Mouse (Mus musculus): ENCODE results near the gene Papss2. TPM values are rescaled to one million over a fixed set of nuclear protein-coding genes. Genes with fewer than 3 reads are reported as not detected.
A peak's percentile ranks its signal among the peaks of the same experiment; 100 is the strongest.

Gene Papss2
- polyA plus RNA-seq, 1 experiment from 2014 or later = 29.3 TPM

DNA sequence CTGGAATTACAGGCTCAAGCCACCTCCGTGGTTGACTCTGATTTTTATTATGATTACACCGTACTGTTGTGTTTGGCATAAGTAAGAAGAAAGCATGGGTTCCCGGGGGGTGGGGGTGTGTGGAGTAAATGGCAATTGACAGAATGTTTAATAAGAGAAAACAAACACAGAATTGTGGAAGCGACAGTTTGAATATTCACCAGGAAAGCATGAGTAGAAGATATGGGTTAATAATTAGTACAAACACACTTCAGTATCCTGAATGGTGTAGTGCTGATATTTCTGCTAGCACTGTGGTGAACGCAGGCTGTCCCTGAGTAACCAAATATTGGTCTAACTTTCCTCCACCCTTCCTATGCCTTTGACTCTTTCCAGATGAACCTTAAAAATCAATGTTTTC, 3.8 kb downstream of the Papss2 start:
- Histone ChIP-seq H3K4me3 (replicated peaks) (no peak overlapping the region), H3K4me1 (no peaks in the 10 kb centered on the region), H3K9me3 (replicated peaks) (no peaks in the 10 kb centered on the region), H3K27me3 (peaks cover 5% of the 10 kb centered on the region), H3K4me2 (replicated peaks) (no peak overlapping the region), H3K9ac (no peak overlapping the region), H3K27ac (replicated peaks) (no peak overlapping the region), H3K36me3 (no peaks in the 10 kb centered on the region)
- WGBS = 55% methylated on average over 5 of the region's 5 CpGs
- no peak for ATAC-seq (ENCODE audit: insufficient number of reproducible peaks, low FRiP score, low TSS enrichment, low read depth)

GRCm38 (mm10) chr19:32601033-32601770, 5.6 kb downstream of the Papss2 start:
- ATAC-seq (ENCODE audit: insufficient number of reproducible peaks, low FRiP score, low TSS enrichment, low read depth) = no peak
- no peak overlapping the region for H3K27ac ChIP-seq (replicated peaks)

DNA sequence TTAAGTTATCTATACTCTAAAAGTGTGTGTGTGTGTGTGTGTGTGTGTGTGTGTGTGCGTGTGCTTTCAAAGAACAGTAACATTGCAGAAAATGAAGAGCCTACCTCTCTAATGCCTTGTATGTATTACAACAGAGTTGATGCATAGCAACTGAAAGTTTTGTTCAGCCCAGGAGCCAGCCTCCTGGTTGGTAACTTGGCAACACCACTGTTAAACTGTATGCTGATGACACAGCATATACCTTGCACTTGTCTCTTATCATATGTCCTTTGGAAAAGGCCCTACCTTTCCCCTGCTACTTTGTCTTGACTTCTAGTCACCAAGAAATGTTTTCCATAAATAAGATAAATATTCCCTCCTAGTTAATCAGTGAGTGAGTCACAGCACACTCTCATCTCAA, 7.9 kb downstream of the Papss2 start:
- WGBS = 100% methylated on average over 1 of the region's 1 CpGs
- H3K9ac ChIP-seq = no peak overlapping the region
- H3K9me3 ChIP-seq (replicated peaks) = no peaks in the 10 kb centered on the region
- no peaks in the 10 kb centered on the region for H3K27me3 ChIP-seq
- H3K4me1 ChIP-seq = no peaks in the 10 kb centered on the region
- H3K4me3 ChIP-seq (replicated peaks) = no peak overlapping the region
- H3K27ac ChIP-seq (replicated peaks) = no peak overlapping the region
- ATAC-seq (ENCODE audit: insufficient number of reproducible peaks, low FRiP score, low TSS enrichment, low read depth) = no peak
- no peak overlapping the region for H3K4me2 ChIP-seq (replicated peaks)
- no peaks in the 10 kb centered on the region for H3K36me3 ChIP-seq

More at GRCm38 (mm10) chr19:32601033-32601770, 5.6 kb downstream of the Papss2 start:
- Histone ChIP-seq H3K4me1 (no peaks in the 10 kb centered on the region), H3K27me3 (no peaks in the 10 kb centered on the region), H3K4me3 (replicated peaks) (no peak overlapping the region), H3K4me2 (replicated peaks) (no peak overlapping the region), H3K36me3 (no peaks in the 10 kb centered on the region), H3K9me3 (replicated peaks) (no peaks in the 10 kb centered on the region), H3K9ac (no peak overlapping the region)
- 62% methylated on average over 6 of the region's 6 CpGs for whole genome bisulfite sequencing

DNA sequence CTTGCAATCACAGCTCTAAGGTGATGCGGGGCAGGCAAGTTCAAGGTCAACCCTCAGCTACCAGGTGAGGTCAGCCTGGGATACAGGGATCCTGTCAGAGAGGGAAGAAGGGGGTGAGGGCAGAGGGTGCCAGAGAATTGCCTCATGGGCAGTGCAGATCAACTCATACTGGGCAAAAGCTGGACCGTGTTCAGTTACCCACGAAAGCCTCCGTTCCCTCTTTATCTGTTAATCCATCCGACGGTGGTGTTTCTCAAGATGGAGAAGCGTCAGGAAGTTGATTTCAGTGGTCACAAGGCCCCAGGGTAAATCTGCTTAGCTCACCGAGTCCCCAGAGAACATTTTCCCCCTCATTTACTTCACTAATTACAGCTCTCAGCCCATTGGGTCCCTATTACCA, 8.5 kb downstream of the Papss2 start:
- H3K9ac ChIP-seq = no peak overlapping the region
- WGBS = 48% methylated on average over 8 of the region's 8 CpGs
- H3K4me3 ChIP-seq (replicated peaks) = no peak overlapping the region
- H3K36me3 ChIP-seq = no peaks in the 10 kb centered on the region
- H3K4me2 ChIP-seq (replicated peaks) = no peak overlapping the region
- H3K27ac ChIP-seq (replicated peaks) = no peak overlapping the region
- 0 out of 2 replicates have a peak, but pooled peaks have one; percentile 15 for ATAC-seq (ENCODE audit: insufficient number of reproducible peaks, low FRiP score, low TSS enrichment, low read depth)
- no peaks in the 10 kb centered on the region for H3K4me1 ChIP-seq
- no peaks in the 10 kb centered on the region for H3K27me3 ChIP-seq
- H3K9me3 ChIP-seq (replicated peaks) = no peaks in the 10 kb centered on the region

DNA sequence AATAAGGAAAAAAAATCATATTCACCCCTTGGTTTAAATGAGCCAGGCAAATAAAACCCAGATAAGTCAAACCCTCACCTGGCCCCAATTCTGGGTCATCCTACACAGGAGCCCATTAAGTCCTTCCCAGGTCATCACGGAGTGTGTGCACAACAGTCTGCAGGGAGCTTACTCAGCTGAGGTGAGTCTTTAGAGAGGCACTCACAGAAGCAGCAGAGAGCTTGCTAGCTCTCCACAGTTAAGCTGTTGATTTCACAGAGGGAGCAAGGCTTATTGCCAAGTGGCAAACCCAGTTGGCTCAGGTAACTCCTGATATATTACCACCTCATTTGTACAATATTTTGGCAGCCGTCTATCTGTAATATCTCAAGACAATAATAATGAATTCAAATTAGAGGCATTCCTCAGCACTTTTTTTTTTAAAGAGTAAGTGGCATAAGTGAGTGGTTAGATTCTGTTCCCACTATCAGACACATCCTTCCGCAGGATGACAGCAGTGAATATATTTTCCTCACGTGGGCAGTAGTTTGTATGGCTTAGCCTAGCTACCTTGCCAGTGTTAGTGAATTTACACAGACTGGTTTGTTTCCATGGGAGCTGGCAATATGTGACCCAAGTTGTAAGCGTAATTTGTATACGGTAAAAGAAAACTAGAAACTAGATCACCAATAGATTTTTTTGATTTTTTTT, 9.1 kb downstream of the Papss2 start:
- H3K9me3 ChIP-seq (replicated peaks) = no peaks in the 10 kb centered on the region
- H3K4me3 ChIP-seq (replicated peaks) = no peak overlapping the region
- WGBS = 76% methylated on average over 6 of the region's 6 CpGs
- H3K4me1 ChIP-seq = no peaks in the 10 kb centered on the region
- no peaks in the 10 kb centered on the region for H3K36me3 ChIP-seq
- no peak overlapping the region for H3K27ac ChIP-seq (replicated peaks)
- no peak overlapping the region for H3K4me2 ChIP-seq (replicated peaks)
- H3K9ac ChIP-seq = no peak overlapping the region
- H3K27me3 ChIP-seq = no peaks in the 10 kb centered on the region
- ATAC-seq (ENCODE audit: insufficient number of reproducible peaks, low FRiP score, low TSS enrichment, low read depth) = 0 out of 2 replicates have a peak, but pooled peaks have one; percentile 39

GRCm38 (mm10) chr19:32606227-32606827, 10.7 kb downstream of the Papss2 start:
- no peaks in the 10 kb centered on the region for H3K27me3 ChIP-seq
- H3K36me3 ChIP-seq = no peaks in the 10 kb centered on the region
- no peaks in the 10 kb centered on the region for H3K9me3 ChIP-seq (replicated peaks)
- no peaks in the 10 kb centered on the region for H3K4me1 ChIP-seq
- no peak overlapping the region for H3K4me2 ChIP-seq (replicated peaks)
- ATAC-seq (ENCODE audit: insufficient number of reproducible peaks, low FRiP score, low TSS enrichment, low read depth) = no peak
- no peak overlapping the region for H3K4me3 ChIP-seq (replicated peaks)
- no peak overlapping the region for H3K9ac ChIP-seq
- H3K27ac ChIP-seq (replicated peaks) = 0 out of 2 replicates have a peak overlapping the region, but pooled peaks have one; percentile 39
- 64% methylated on average over 4 of the region's 4 CpGs for WGBS

GRCm38 (mm10) chr19:32607036-32607435, 11.4 kb downstream of the Papss2 start:
- 69% methylated on average over 8 of the region's 8 CpGs for WGBS
- no peak for ATAC-seq (ENCODE audit: insufficient number of reproducible peaks, low FRiP score, low TSS enrichment, low read depth)
- 0 out of 2 replicates have a peak overlapping the region, but pooled peaks have one; percentile 39 for H3K27ac ChIP-seq (replicated peaks)

GRCm38 (mm10) chr19:32611386-32612092, 15.9 kb downstream of the Papss2 start:
- Histone ChIP-seq H3K36me3 (no peaks in the 10 kb centered on the region), H3K9ac (no peak overlapping the region), H3K4me3 (replicated peaks) (no peak overlapping the region), H3K27ac (replicated peaks) (no peak overlapping the region), H3K4me2 (replicated peaks) (no peak overlapping the region), H3K4me1 (no peaks in the 10 kb centered on the region), H3K27me3 (no peaks in the 10 kb centered on the region), H3K9me3 (replicated peaks) (no peaks in the 10 kb centered on the region)
- no peak for ATAC-seq (ENCODE audit: insufficient number of reproducible peaks, low FRiP score, low TSS enrichment, low read depth)
- 89% methylated on average over 9 of the region's 9 CpGs for WGBS

More at GRCm38 (mm10) chr19:32607036-32607435, 11.4 kb downstream of the Papss2 start:
- H3K9ac ChIP-seq = no peak overlapping the region
- H3K4me1 ChIP-seq = no peaks in the 10 kb centered on the region
- no peak overlapping the region for H3K4me2 ChIP-seq (replicated peaks)
- H3K27me3 ChIP-seq = no peaks in the 10 kb centered on the region
- no peaks in the 10 kb centered on the region for H3K9me3 ChIP-seq (replicated peaks)
- no peaks in the 10 kb centered on the region for H3K36me3 ChIP-seq
- no peak overlapping the region for H3K4me3 ChIP-seq (replicated peaks)

DNA sequence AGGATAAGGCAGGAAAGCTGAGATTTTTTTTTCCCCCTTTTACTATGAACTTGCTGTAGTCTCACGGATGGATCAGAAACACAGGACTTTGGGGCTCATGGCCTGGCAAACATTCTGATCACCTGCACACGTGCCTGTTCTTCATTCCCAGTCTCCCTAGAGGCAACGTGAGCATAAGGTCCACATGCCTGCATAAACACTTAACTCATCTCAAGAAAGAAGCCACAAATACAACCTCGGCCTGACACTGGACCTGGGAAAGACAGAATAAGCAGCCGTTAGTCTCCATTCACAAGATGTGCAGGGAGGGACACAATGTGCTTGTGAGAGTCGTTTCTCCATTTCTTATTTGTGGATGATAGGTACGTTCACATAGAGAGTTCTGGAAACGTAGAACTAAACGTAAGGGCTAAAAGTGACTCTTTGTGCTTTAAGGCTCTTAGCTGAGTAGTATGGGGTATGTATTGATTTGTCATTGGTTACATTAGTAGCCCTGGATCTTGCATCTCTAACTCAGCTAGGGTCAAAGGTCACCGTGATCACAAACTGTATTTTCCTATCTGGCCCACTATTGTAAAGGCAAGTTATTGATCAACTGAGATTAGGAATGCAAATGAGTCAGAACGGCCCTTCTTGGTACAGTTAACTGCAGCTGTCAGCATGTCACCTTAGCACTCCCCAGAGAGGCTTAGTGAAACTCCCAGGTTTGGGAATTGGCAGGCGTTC, 18.6 kb downstream of the Papss2 start:
- Histone ChIP-seq H3K36me3 (no peaks in the 10 kb centered on the region), H3K4me1 (no peaks in the 10 kb centered on the region), H3K27ac (replicated peaks) (no peak overlapping the region), H3K4me2 (replicated peaks) (no peak overlapping the region), H3K4me3 (replicated peaks) (no peak overlapping the region), H3K9me3 (replicated peaks) (no peaks in the 10 kb centered on the region), H3K27me3 (no peaks in the 10 kb centered on the region), H3K9ac (no peak overlapping the region)
- 75% methylated on average over 12 of the region's 12 CpGs for WGBS
- no peak for ATAC-seq (ENCODE audit: insufficient number of reproducible peaks, low FRiP score, low TSS enrichment, low read depth)

DNA sequence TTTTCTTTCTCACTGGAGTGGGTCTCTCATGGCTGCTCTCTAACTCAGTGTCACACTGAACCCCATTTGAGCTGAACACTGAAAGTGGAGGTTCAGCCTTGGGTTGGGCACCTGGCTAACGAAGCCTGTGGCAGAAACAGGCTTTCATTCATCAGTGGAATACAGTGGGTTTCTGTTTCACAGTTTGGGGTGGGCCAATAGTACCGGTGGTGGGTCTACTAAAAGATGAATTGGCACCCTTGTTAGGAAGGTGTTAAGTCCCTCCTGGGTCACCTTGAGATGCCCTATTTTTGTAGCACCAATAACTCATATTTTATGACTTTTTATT, 19.1 kb downstream of the Papss2 start:
- no peaks in the 10 kb centered on the region for H3K4me1 ChIP-seq
- H3K9ac ChIP-seq = no peak overlapping the region
- H3K4me3 ChIP-seq (replicated peaks) = no peak overlapping the region
- 69% methylated on average over 2 of the region's 2 CpGs for WGBS
- no peak overlapping the region for H3K4me2 ChIP-seq (replicated peaks)
- no peak overlapping the region for H3K27ac ChIP-seq (replicated peaks)
- ATAC-seq (ENCODE audit: insufficient number of reproducible peaks, low FRiP score, low TSS enrichment, low read depth) = no peak
- H3K36me3 ChIP-seq = no peaks in the 10 kb centered on the region
- H3K27me3 ChIP-seq = no peaks in the 10 kb centered on the region
- no peaks in the 10 kb centered on the region for H3K9me3 ChIP-seq (replicated peaks)

Data from embryonic facial prominence, embryonic 15.5 days (tissue).